In genomic region chr6:66896119-66896920, GRCm38 (mm10) we compare ENCODE assay signal across 8 mouse cellular contexts. TPM values are rescaled to one million over a fixed set of nuclear protein-coding genes. Genes with fewer than 3 reads are reported as not detected.
A peak's percentile ranks its signal among the peaks of the same experiment; 100 is the strongest.
DNase-seq lines count a peak whose midpoint lies in the region; ATAC-seq lines count a peak whose summit lies in the region.

TSS of gene Gng12 (plus strand) at chr6:66896397.

- peak within 1 kb of the TSS; percentile 83 for H3K27ac ChIP-seq in intestine, embryonic 15.5 days

- intact Hi-C loops in gastrocnemius, postnatal 36 days (cut with DNase I): loop anchor here (2.0 to 10.0 kb wide), 2 partner anchors 62 to 262 kb away; no protein-coding TSS in a partner anchor
- intact Hi-C loops in left cerebral cortex, postnatal 25 days (cut with DNase I): loop anchor here (5.0 to 10.0 kb wide), 2 partner anchors 36 to 138 kb away; partner anchors contain the start of gene Gadd45a

- under 1% methylated on average over 70 of the region's 98 CpGs for WGBS in intestine, embryonic 15.5 days

- H3K27me3 ChIP-seq in intestine, embryonic 15.5 days (replicated peaks): no peaks in the 10 kb centered on the region

- no peaks in the 10 kb centered on the region for H3K9me3 ChIP-seq in intestine, embryonic 15.5 days

- H3K4me3 ChIP-seq in intestine, embryonic 15.5 days (replicated peaks): peak within 1 kb of the TSS; percentile 84

- H3K36me3 ChIP-seq in intestine, embryonic 15.5 days: no peaks in the 10 kb centered on the region

- ATAC-seq in intestine, embryonic 15.5 days: peak; percentile 95

- DNase-seq in adrenal gland, adult 2 months: peak; percentile 96
- DNase-seq in embryo, embryonic 11.5 days (ENCODE audit: low read depth, low spot score): peak; percentile 46
- DNase-seq in gastrocnemius, postnatal 36 days: peak; percentile 87
- peak; percentile 63 to 67 for DNase-seq in left cerebral cortex, postnatal 25 days (ENCODE audit: low spot score in 2 of 2)
- peak; percentile 77 for DNase-seq in mesoderm, embryonic 11.5 days (ENCODE audit: low read depth, low spot score)
- peak; percentile 55 to 56 for DNase-seq in right cerebral cortex, postnatal 36 days (ENCODE audit: low spot score in 2 of 2)
- peak; percentile 84 for DNase-seq in yolk sac, embryonic 10.5 days (ENCODE audit: low spot score)

- 0 out of 2 replicates have a peak, but pooled peaks cover 3% of the 10 kb centered on the region for H3K4me1 ChIP-seq in intestine, embryonic 15.5 days (replicated peaks)

- H3K4me2 ChIP-seq in intestine, embryonic 15.5 days (replicated peaks): peak within 1 kb of the TSS; percentile 83

- peak within 1 kb of the TSS; percentile 90 for H3K9ac ChIP-seq in intestine, embryonic 15.5 days

RNA-seq across cellular contexts. Expression of gene Gng12, which starts in this region (rescaled TPM):
- total RNA-seq in adrenal gland, adult 2 months (2021): 10 to 100 TPM; 62.0 to 88.4 TPM
- 5.8 and 7.6 TPM in 2 replicates for polyA plus RNA-seq in adrenal gland, adult 2 months (2012; rRNA removed)
- 10 to 100 TPM; 26.0 to 27.1 TPM for total RNA-seq in gastrocnemius, postnatal 36 days (2021)
- 144 and 147 TPM in 2 replicates for polyA plus RNA-seq in intestine, embryonic 15.5 days (2015; fragmentation: Nextera tagmentation; extraction: Ambion mirVana)
- total RNA-seq in left cerebral cortex, postnatal 25 days (2021): 10 to 100 TPM; 59.4 to 67.0 TPM

Comparison
In these comparisons a context has a peak if more than half of its experiments do, and no peak if none do; other contexts are left out.
1. Peak in every context shown above with its lines: DNase-seq, ATAC-seq, H3K4me3 ChIP-seq and H3K27ac ChIP-seq.
2. RNA of gene Gng12 (polyA plus RNA-seq): 144 to 147 TPM in intestine, embryonic 15.5 days; 5.8 to 7.6 TPM in adrenal gland, adult 2 months; every median in the first group is over 10 times any median in the second.
3. DNase-seq: peak in every context shown above with its lines; median percentile 96 in adrenal gland, adult 2 months; 87 in gastrocnemius, postnatal 36 days; 84 in yolk sac, embryonic 10.5 days; 77 in mesoderm, embryonic 11.5 days; 65 in left cerebral cortex, postnatal 25 days; 56 in right cerebral cortex, postnatal 36 days; 46 in embryo, embryonic 11.5 days.